Mouse (Mus musculus): ENCODE data around the gene Ankrd65. TPM values are rescaled to one million over a fixed set of nuclear protein-coding genes. Genes with fewer than 3 reads are reported as not detected.

Ankrd65 gene
- polyA plus RNA-seq, 1 experiment from 2014 or later: not detected

GRCm38 (mm10) chr4:155774971-155775740, 15.1 kb upstream of the Ankrd65 start:
- ATAC-seq (no peak), DNase-seq (ENCODE audit: low read depth, low spot score) (no peak)
- TF ChIP-seq CTCF (IDR thresholded peaks at IDR 0.05): no peak
- CTCF ChIA-PET: interaction anchor here (0.9 to 1.4 kb wide), 2 partner anchors 8 to 16 kb away, joined by 4 read pairs; no protein-coding TSS in a partner anchor
- H3K27me3 ChIP-seq: no peaks in the 10 kb centered on the region
- in situ Hi-C loops (cut with MboI; ENCODE audit: low pct_unique_long_range_greater_than_20kb): loop anchor here (10.0 kb wide), 1 partner anchor 290 kb away; no protein-coding TSS in a partner anchor
- POLR2A ChIA-PET: interaction anchor here (1.2 kb wide), 1 partner anchor 8 kb away, joined by 3 read pairs; no protein-coding TSS in a partner anchor

- ChIA-PET POLR2A (interaction anchor here (1.2 kb wide), 1 partner anchor 8 kb away, joined by 3 read pairs; no protein-coding TSS in a partner anchor), CTCF (interaction anchor here (0.9 kb wide), 1 partner anchor 8 kb away, joined by 4 read pairs; no protein-coding TSS in a partner anchor)
- no peak for DNase-seq (ENCODE audit: low read depth, low spot score)
- no peak for TF ChIP-seq CTCF (IDR thresholded peaks at IDR 0.05)
- ATAC-seq: no peak
- no peaks in the 10 kb centered on the region for H3K27me3 ChIP-seq
- in situ Hi-C loops (cut with MboI; ENCODE audit: low pct_unique_long_range_greater_than_20kb): loop anchor here (10.0 kb wide), 1 partner anchor 291 kb away; no protein-coding TSS in a partner anchor
Measured at GRCm38 (mm10) chr4:155775855-155776254, 14.4 kb upstream of the Ankrd65 start.

GRCm38 (mm10) chr4:155776704-155777335, 13.4 kb upstream of the Ankrd65 start:
- no peak for DNase-seq (ENCODE audit: low read depth, low spot score)
- no peak for ATAC-seq
- CTCF ChIA-PET: interaction anchor here (1.4 kb wide), 1 partner anchor 55 kb away, joined by 3 read pairs; no protein-coding TSS in a partner anchor
- in situ Hi-C loops (cut with MboI; ENCODE audit: low pct_unique_long_range_greater_than_20kb): loop anchor here (10.0 kb wide), 1 partner anchor 292 kb away; no protein-coding TSS in a partner anchor
- no peaks in the 10 kb centered on the region for H3K27me3 ChIP-seq
- POLR2A ChIA-PET: no interaction called here
- no peak for TF ChIP-seq CTCF (IDR thresholded peaks at IDR 0.05)

- in situ Hi-C loops (cut with MboI; ENCODE audit: low pct_unique_long_range_greater_than_20kb): loop anchor here (10.0 kb wide), 1 partner anchor 293 kb away; no protein-coding TSS in a partner anchor
- CTCF ChIA-PET: no interaction called here
- no peak for TF ChIP-seq CTCF (IDR thresholded peaks at IDR 0.05)
- no peaks in the 10 kb centered on the region for H3K27me3 ChIP-seq
- ATAC-seq (no peak), DNase-seq (ENCODE audit: low read depth, low spot score) (no peak)
- POLR2A ChIA-PET: no interaction called here
Measured at GRCm38 (mm10) chr4:155777816-155778215, 12.4 kb upstream of the Ankrd65 start.

DNA sequence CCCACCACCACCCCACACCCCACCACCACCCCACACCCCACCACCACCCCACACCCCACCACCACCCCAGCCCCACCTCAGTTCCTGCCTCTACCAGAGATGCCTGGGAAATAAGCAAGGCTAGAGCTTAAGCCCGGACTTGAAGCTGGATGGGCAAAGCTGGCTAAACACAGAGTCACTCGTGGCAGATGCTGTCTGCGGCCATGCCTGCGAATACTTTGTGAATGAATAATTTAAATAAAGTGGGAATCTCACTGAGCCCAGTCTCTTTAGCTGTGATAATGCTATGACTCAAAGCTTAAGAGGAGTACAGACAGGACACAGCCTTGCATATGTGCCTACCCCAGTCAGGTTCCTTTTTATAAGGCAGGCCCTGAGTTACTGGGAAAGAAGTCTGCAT, 10.7 kb upstream of the Ankrd65 start:
- ChIA-PET CTCF (no interaction called here), POLR2A (no interaction called here)
- ATAC-seq (no peak), DNase-seq (ENCODE audit: low read depth, low spot score) (no peak)
- H3K27me3 ChIP-seq: no peaks in the 10 kb centered on the region
- TF ChIP-seq CTCF (IDR thresholded peaks at IDR 0.05): no peak
- in situ Hi-C loops (cut with MboI; ENCODE audit: low pct_unique_long_range_greater_than_20kb): loop anchor here (10.0 kb wide), 1 partner anchor 295 kb away; no protein-coding TSS in a partner anchor

GRCm38 (mm10) chr4:155780895-155781294, 9.3 kb upstream of the Ankrd65 start:
- CTCF ChIA-PET: interaction anchor here (1.2 kb wide), 1 partner anchor 22 kb away, joined by 4 read pairs; the partner anchor contains the start of gene Mrpl20
- in situ Hi-C loops (cut with MboI; ENCODE audit: low pct_unique_long_range_greater_than_20kb): no loop called here
- DNase-seq (ENCODE audit: low read depth, low spot score) (no peak), ATAC-seq (no peak)
- POLR2A ChIA-PET: no interaction called here
- TF ChIP-seq CTCF (IDR thresholded peaks at IDR 0.05): no peak
- H3K27me3 ChIP-seq: no peaks in the 10 kb centered on the region

DNA sequence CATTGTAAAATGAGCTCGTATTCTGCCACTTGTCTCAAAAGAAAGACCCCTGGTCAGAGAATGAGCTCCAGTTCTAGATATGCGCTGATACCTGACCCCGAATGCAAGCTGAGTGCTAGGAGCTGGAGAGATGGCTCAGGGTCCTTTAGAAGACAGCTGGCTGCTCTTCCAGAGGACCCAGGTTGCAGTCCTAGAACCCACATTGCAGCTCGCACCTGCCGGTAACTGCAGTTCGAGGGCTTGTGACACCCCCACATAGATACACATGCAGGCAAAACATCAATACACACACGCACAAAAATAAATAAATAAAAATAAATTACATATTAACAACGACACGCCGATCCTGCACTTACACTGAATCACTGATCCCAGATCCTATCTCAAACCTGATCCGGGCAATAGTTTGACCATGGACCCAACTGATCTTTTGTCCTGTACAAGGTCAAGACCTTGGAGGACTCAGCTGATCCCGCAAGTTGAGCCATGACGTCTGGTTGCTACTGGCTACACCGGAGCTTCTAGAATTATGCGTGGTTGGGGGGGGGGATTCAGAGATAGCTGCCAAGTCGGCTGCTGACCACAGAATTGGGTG, 6.7 kb upstream of the Ankrd65 start:
- CTCF ChIA-PET: interaction anchor here (0.9 to 1.6 kb wide), 4 partner anchors 8 to 23 kb away, joined by 3 to 4 read pairs (median 4); partner anchors contain the start of genes Atad3a and Mrpl20
- DNase-seq (ENCODE audit: low read depth, low spot score): no peak

DNA sequence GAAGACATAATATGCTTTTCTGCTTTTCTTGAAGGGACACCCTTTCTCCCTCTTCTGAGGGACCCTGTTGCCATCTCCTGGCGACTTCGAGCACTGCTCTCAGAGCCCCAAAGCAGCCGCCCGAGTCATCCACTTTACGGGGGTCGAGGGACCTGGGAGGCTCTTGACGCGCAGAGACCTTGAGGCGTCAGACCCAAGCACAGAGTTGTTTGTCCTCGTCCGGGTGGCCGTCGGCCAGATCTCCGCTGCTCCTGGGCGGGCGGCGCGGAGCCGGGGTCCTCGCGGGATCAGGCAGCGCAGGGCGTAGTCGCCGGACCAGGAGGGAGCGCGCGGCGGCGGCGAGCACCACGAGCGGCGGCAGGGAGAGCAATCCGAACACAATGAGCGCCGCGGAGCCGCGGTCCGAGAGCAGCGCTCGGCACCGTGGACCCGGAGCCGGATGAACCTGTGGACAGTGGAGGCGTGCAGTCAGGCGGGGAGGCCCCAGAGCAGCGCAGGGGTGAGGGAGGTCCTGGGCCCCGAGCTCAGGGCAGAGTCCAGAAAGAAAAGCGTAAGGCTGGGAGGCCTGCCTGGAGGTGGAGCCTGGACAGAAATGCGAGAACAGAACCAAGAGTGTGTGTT, 6.0 kb upstream of the Ankrd65 start:
- DNase-seq (ENCODE audit: low read depth, low spot score): no peak
- ATAC-seq: no peak
- ChIA-PET POLR2A (interaction anchor here (0.7 kb wide), 1 partner anchor 9 kb away, joined by 3 read pairs; no protein-coding TSS in a partner anchor), CTCF (interaction anchor here (1.0 to 1.6 kb wide), 4 partner anchors 9 to 19 kb away, joined by 3 to 4 read pairs (median 4); partner anchors contain the start of gene Mrpl20)
- H3K27me3 ChIP-seq: no peaks in the 10 kb centered on the region
- peak; percentile 81 for TF ChIP-seq CTCF (IDR thresholded peaks at IDR 0.05)
- in situ Hi-C loops (cut with MboI; ENCODE audit: low pct_unique_long_range_greater_than_20kb): no loop called here

More for the DNA sequence above, 6.7 kb upstream of the Ankrd65 start:
- no peaks in the 10 kb centered on the region for H3K27me3 ChIP-seq
- no peak for ATAC-seq
- in situ Hi-C loops (cut with MboI; ENCODE audit: low pct_unique_long_range_greater_than_20kb): no loop called here
- no peak for TF ChIP-seq CTCF (IDR thresholded peaks at IDR 0.05)
- POLR2A ChIA-PET: interaction anchor here (0.7 kb wide), 1 partner anchor 8 kb away, joined by 3 read pairs; no protein-coding TSS in a partner anchor

GRCm38 (mm10) chr4:155785246-155785645, 5.0 kb upstream of the Ankrd65 start:
- TF ChIP-seq CTCF (IDR thresholded peaks at IDR 0.05): no peak
- ChIA-PET POLR2A (no interaction called here), CTCF (interaction anchor here (1.1 kb wide), 1 partner anchor 13 kb away, joined by 3 read pairs; no protein-coding TSS in a partner anchor)
- in situ Hi-C loops (cut with MboI; ENCODE audit: low pct_unique_long_range_greater_than_20kb): no loop called here
- no peaks in the 10 kb centered on the region for H3K27me3 ChIP-seq
- DNase-seq (ENCODE audit: low read depth, low spot score) (no peak), ATAC-seq (no peak)

DNA sequence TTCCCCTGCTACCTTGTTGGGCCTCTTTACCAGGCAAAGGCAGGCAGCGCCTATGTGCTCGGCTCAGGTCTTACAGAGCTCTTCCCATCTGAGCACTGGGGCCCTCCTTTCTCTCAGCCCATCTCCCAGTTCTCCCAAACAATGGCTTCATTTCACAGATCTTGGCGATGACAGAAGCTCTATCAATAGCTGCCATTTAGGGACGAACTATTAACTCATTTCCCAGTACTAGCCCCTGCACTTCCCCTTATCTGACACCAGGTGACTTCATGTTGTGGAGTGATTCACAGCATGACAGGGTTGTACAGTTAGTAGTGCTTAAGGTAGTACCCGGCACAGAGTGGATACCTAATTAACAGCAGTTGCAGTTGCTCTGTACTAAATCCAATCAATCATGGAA, 4.4 kb upstream of the Ankrd65 start, which contains the start of gene Tmem88b:
Tmem88b (minus strand) TSS at position 56 of the 400 bp plus-strand sequence.
- DNase-seq (ENCODE audit: low read depth, low spot score): no peak
- ChIA-PET POLR2A (no interaction called here), CTCF (no interaction called here)
- TF ChIP-seq CTCF (IDR thresholded peaks at IDR 0.05): no peak
- in situ Hi-C loops (cut with MboI; ENCODE audit: low pct_unique_long_range_greater_than_20kb): no loop called here
- ATAC-seq: no peak
- H3K27me3 ChIP-seq: no peaks in the 10 kb centered on the region
